Mouse (Mus musculus) liver, embryonic 13.5 days (tissue): ENCODE results near the gene Vmn2r19. TPM values are rescaled to one million over a fixed set of nuclear protein-coding genes. Genes with fewer than 3 reads are reported as not detected.

Experiments
- ATAC-seq: fragments of 200-750 bp; cut with Nextera tagmentation; 2 replicates; pipeline ENCODE4 v1.8.0; 2017; ENCODE audit warnings: low read depth, mild to moderate bottlenecking, moderate number of reproducible peaks, moderate library complexity
- DNase-seq: peaks from one replicate; pipeline ENCODE4 v3.0.0; 2022
- H3K27ac ChIP-seq: fragments of 300-500 bp; sonication (generic); 2 replicates; pipeline ENCODE4 v1.5.1; 2015; ENCODE audit warnings: moderate library complexity, mild to moderate bottlenecking, inconsistent platforms
- H3K27me3 ChIP-seq: fragments of 300-500 bp; sonication (generic); 2 replicates; pipeline ENCODE4 v1.6.1; 2015; ENCODE audit warnings: mild to moderate bottlenecking, inconsistent platforms
- H3K36me3 ChIP-seq: fragments of 300-500 bp; sonication (generic); 2 replicates; pipeline ENCODE4 v1.6.1; 2015; ENCODE audit warnings: mild to moderate bottlenecking, inconsistent platforms
- H3K4me1 ChIP-seq: fragments of 300-500 bp; sonication (generic); replicated peaks from 2 replicates; pipeline ENCODE4 v1.6.1; 2015; ENCODE audit warnings: inconsistent platforms
- H3K4me2 ChIP-seq: fragments of 300-500 bp; sonication (generic); 2 replicates; pipeline ENCODE4 v1.6.1; 2015; ENCODE audit warnings: inconsistent platforms, mild to moderate bottlenecking, moderate library complexity
- H3K4me3 ChIP-seq: fragments of 300-500 bp; sonication (generic); replicated peaks from 2 replicates; pipeline ENCODE4 v1.5.1; 2015; ENCODE audit warnings: mild to moderate bottlenecking, inconsistent platforms
- H3K9ac ChIP-seq: fragments of 300-500 bp; sonication (generic); 2 replicates; pipeline ENCODE4 v1.6.1; 2015; ENCODE audit warnings: mild to moderate bottlenecking, inconsistent platforms
- H3K9me3 ChIP-seq: fragments of 300-500 bp; sonication (generic); replicated peaks from 2 replicates; pipeline ENCODE4 v1.6.1; 2016; ENCODE audit warnings: inconsistent platforms
- WGBS: fragments of 180-500 bp; shearing (Covaris S2); methylation state at CpG from one replicate; pipeline ENCODE4 v1.1.7; 2015; ENCODE audit not compliant: insufficient replicate concordance; 5-methylcytosine and 5-hydroxymethylcytosine counted together
- polyA plus RNA-seq: library from polyadenylated mRNA; unstranded; fragments of >200 nt; fragmentation: Nextera tagmentation; extraction: Ambion mirVana; gene quantifications from 2 replicates; pipeline ENCODE4 v1.2.1, GENCODE M21; 2015

The Vmn2r19 gene
- not detected in 2 replicates for polyA plus RNA-seq

- Histone ChIP-seq H3K4me1 (peaks cover 11% of the 10 kb centered on the region), H3K4me2 (no peak within 1 kb of the TSS), H3K4me3 (no peak within 1 kb of the TSS), H3K27me3 (no peaks in the 10 kb centered on the region), H3K27ac (no peak within 1 kb of the TSS), H3K9ac (no peak within 1 kb of the TSS), H3K9me3 (no peaks in the 10 kb centered on the region), H3K36me3 (no peaks in the 10 kb centered on the region)
- ATAC-seq: no peak
- DNase-seq: no peak
- WGBS: 76% methylated on average over 2 of the region's 2 CpGs
These were observed at the start of gene Vmn2r19 for GRCm38 (mm10) chr6:123308033-123308432. Vmn2r19 (plus strand) TSS chr6:123308333.

GRCm38 (mm10) chr6:123258946-123259345 lies 49.2 kb upstream of the Vmn2r19 start:
- Histone ChIP-seq H3K9ac (no peak overlapping the region), H3K36me3 (no peaks in the 10 kb centered on the region), H3K4me3 (no peak overlapping the region), H3K4me1 (0 out of 2 replicates have a peak, but pooled peaks cover 4% of the 10 kb centered on the region), H3K27ac (no peak overlapping the region), H3K27me3 (no peaks in the 10 kb centered on the region), H3K9me3 (no peaks in the 10 kb centered on the region), H3K4me2 (no peak overlapping the region)
- ATAC-seq (peak; percentile 40; the same call in 1 of the 2 replicates), DNase-seq (no peak)
- WGBS: 60% methylated on average over 3 of the region's 3 CpGs

GRCm38 (mm10) chr6:123259889-123260603 lies 48.1 kb upstream of the Vmn2r19 start:
- Histone ChIP-seq H3K9ac (no peak overlapping the region), H3K4me3 (no peak overlapping the region), H3K27ac (no peak overlapping the region), H3K4me2 (no peak overlapping the region), H3K9me3 (no peaks in the 10 kb centered on the region), H3K4me1 (peaks cover 4% of the 10 kb centered on the region; the same call in 1 of the 2 replicates), H3K27me3 (no peaks in the 10 kb centered on the region), H3K36me3 (no peaks in the 10 kb centered on the region)
- DNase-seq (no peak), ATAC-seq (peak; percentile 37; the same call in 1 of the 2 replicates)
- WGBS: 31% methylated on average over 4 of the region's 4 CpGs

- no peaks in the 10 kb centered on the region for H3K9me3 ChIP-seq
- H3K4me1 ChIP-seq: peaks cover 4% of the 10 kb centered on the region; the same call in 1 of the 2 replicates
- 65% methylated on average over 1 of the region's 1 CpGs for WGBS
- H3K36me3 ChIP-seq: no peaks in the 10 kb centered on the region
- H3K4me3 ChIP-seq: no peak overlapping the region
- no peaks in the 10 kb centered on the region for H3K27me3 ChIP-seq
- DNase-seq (no peak), ATAC-seq (no peak)
- H3K4me2 ChIP-seq: no peak overlapping the region
- H3K27ac ChIP-seq: no peak overlapping the region
- no peak overlapping the region for H3K9ac ChIP-seq
These were observed 47.3 kb upstream of the Vmn2r19 start for GRCm38 (mm10) chr6:123260868-123261267.

GRCm38 (mm10) chr6:123261555-123262161 lies 46.5 kb upstream of the Vmn2r19 start, which contains the start of gene Clec4d:
Clec4d (plus strand) TSS chr6:123262111.
- H3K4me3 ChIP-seq: no peak within 1 kb of the TSS
- H3K27me3 ChIP-seq: no peaks in the 10 kb centered on the region
- ATAC-seq: no peak
- H3K9ac ChIP-seq: no peak within 1 kb of the TSS
- peaks cover 7% of the 10 kb centered on the region; the same call in 1 of the 2 replicates for H3K4me1 ChIP-seq
- whole genome bisulfite sequencing: 41% methylated on average over 4 of the region's 4 CpGs
- no peaks in the 10 kb centered on the region for H3K36me3 ChIP-seq
- no peak within 1 kb of the TSS for H3K27ac ChIP-seq
- no peaks in the 10 kb centered on the region for H3K9me3 ChIP-seq
- DNase-seq: no peak
- H3K4me2 ChIP-seq: no peak within 1 kb of the TSS

GRCm38 (mm10) chr6:123264194-123264593 lies 43.9 kb upstream of the Vmn2r19 start:
- H3K27ac ChIP-seq: no peak overlapping the region
- peaks cover 13% of the 10 kb centered on the region for H3K4me1 ChIP-seq
- ATAC-seq: no peak
- H3K4me2 ChIP-seq: no peak overlapping the region
- H3K4me3 ChIP-seq: no peak overlapping the region
- WGBS: 62% methylated on average over 3 of the region's 3 CpGs
- DNase-seq: no peak
- H3K9me3 ChIP-seq: no peaks in the 10 kb centered on the region
- H3K27me3 ChIP-seq: no peaks in the 10 kb centered on the region
- H3K9ac ChIP-seq: no peak overlapping the region
- no peaks in the 10 kb centered on the region for H3K36me3 ChIP-seq

GRCm38 (mm10) chr6:123265809-123266208 lies 42.3 kb upstream of the Vmn2r19 start:
- Histone ChIP-seq H3K27ac (peak overlapping the region; percentile 40), H3K4me1 (peaks cover 9% of the 10 kb centered on the region), H3K4me2 (no peak overlapping the region), H3K27me3 (no peaks in the 10 kb centered on the region), H3K36me3 (no peaks in the 10 kb centered on the region), H3K9me3 (no peaks in the 10 kb centered on the region), H3K9ac (no peak overlapping the region), H3K4me3 (no peak overlapping the region)
- ATAC-seq (peak; percentile 78), DNase-seq (no peak)
- WGBS: 79% methylated on average over 4 of the region's 4 CpGs

GRCm38 (mm10) chr6:123266945-123267344 lies 41.2 kb upstream of the Vmn2r19 start:
- H3K4me3 ChIP-seq: no peak overlapping the region
- DNase-seq: no peak
- ATAC-seq: peak; percentile 41; the same call in 1 of the 2 replicates
- no peaks in the 10 kb centered on the region for H3K27me3 ChIP-seq
- 13% methylated on average over 5 of the region's 5 CpGs for WGBS
- H3K27ac ChIP-seq: peak overlapping the region; percentile 23; the same call in 1 of the 2 replicates
- no peaks in the 10 kb centered on the region for H3K36me3 ChIP-seq
- no peaks in the 10 kb centered on the region for H3K9me3 ChIP-seq
- H3K9ac ChIP-seq: no peak overlapping the region
- no peak overlapping the region for H3K4me2 ChIP-seq
- peaks cover 9% of the 10 kb centered on the region for H3K4me1 ChIP-seq

- H3K4me2 ChIP-seq: no peak overlapping the region
- H3K9me3 ChIP-seq: no peaks in the 10 kb centered on the region
- no peak overlapping the region for H3K9ac ChIP-seq
- H3K27ac ChIP-seq: no peak overlapping the region
- DNase-seq (no peak), ATAC-seq (no peak)
- no peaks in the 10 kb centered on the region for H3K36me3 ChIP-seq
- no peak overlapping the region for H3K4me3 ChIP-seq
- no peaks in the 10 kb centered on the region for H3K27me3 ChIP-seq
- H3K4me1 ChIP-seq: no peaks in the 10 kb centered on the region
- 81% methylated on average over 2 of the region's 2 CpGs for WGBS
These were observed 28.7 kb upstream of the Vmn2r19 start for GRCm38 (mm10) chr6:123279443-123279842.

- DNase-seq: no peak
- Histone ChIP-seq H3K27ac (no peak overlapping the region), H3K4me3 (no peak overlapping the region), H3K36me3 (no peaks in the 10 kb centered on the region), H3K9me3 (no peaks in the 10 kb centered on the region), H3K4me2 (no peak overlapping the region), H3K4me1 (peaks cover 17% of the 10 kb centered on the region), H3K9ac (no peak overlapping the region), H3K27me3 (no peaks in the 10 kb centered on the region)
- ATAC-seq: no peak
- WGBS: 15% methylated on average over 2 of the region's 2 CpGs
These were observed 21.8 kb upstream of the Vmn2r19 start for GRCm38 (mm10) chr6:123286311-123286710.

GRCm38 (mm10) chr6:123288931-123289330 lies 19.2 kb upstream of the Vmn2r19 start:
- 36% methylated on average over 10 of the region's 10 CpGs for WGBS
- H3K4me1 ChIP-seq: peaks cover 28% of the 10 kb centered on the region
- H3K4me3 ChIP-seq: no peak overlapping the region
- DNase-seq (no peak), ATAC-seq (no peak)
- H3K27me3 ChIP-seq: no peaks in the 10 kb centered on the region
- no peaks in the 10 kb centered on the region for H3K9me3 ChIP-seq
- H3K9ac ChIP-seq: no peak overlapping the region
- H3K36me3 ChIP-seq: no peaks in the 10 kb centered on the region
- H3K27ac ChIP-seq: no peak overlapping the region
- H3K4me2 ChIP-seq: no peak overlapping the region
